12 mouse cellular contexts compared by ENCODE assay signal in genomic region chr11:5499961-5500644, GRCm38 (mm10). TPM values are rescaled to one million over a fixed set of nuclear protein-coding genes. Genes with fewer than 3 reads are reported as not detected.
DNase-seq lines count a peak whose midpoint lies in the region; ATAC-seq and TF ChIP-seq lines count a peak whose summit lies in the region.
"Had no signal": no experiment of that assay in that cellular context is flagged by ENCODE, and none has a peak within 500 bp of the region (broad histone marks: within the 10 kb centered on the region; RNA-seq: fewer than 3 reads in every experiment).

No protein-coding gene starts in this region.

- H3K4me2 ChIP-seq in liver, embryonic 12.5 days: no peak overlapping the region
- H3K4me2 ChIP-seq in stomach, postnatal 0 days (replicated peaks; ENCODE audit: low read depth): no peak overlapping the region
- H3K4me2 ChIP-seq: heart, embryonic 11.5 days; hindbrain, embryonic 13.5 days had no signal

- H3K27me3 ChIP-seq in liver, embryonic 12.5 days (replicated peaks): no peaks in the 10 kb centered on the region
- H3K27me3 ChIP-seq in stomach, postnatal 0 days (ENCODE audit: control insufficient read depth, insufficient read depth, low read length): no peaks in the 10 kb centered on the region
- no peaks in the 10 kb centered on the region for H3K27me3 ChIP-seq in embryonic facial prominence, embryonic 10.5 days (replicated peaks; ENCODE audit: low read depth, poor library complexity, severe bottlenecking)
- H3K27me3 ChIP-seq: hindbrain, embryonic 13.5 days; Patski had no signal

- no peak overlapping the region for H3K4me3 ChIP-seq in liver, embryonic 12.5 days
- H3K4me3 ChIP-seq in stomach, postnatal 0 days (ENCODE audit: low read depth, low read length): no peak overlapping the region
- no peak overlapping the region for H3K4me3 ChIP-seq in embryonic facial prominence, embryonic 10.5 days
- H3K4me3 ChIP-seq: hindbrain, embryonic 13.5 days had no signal

- ATAC-seq in CD4-positive, CD25-positive, alpha-beta regulatory T cell, adult 4 months: no peak
- ATAC-seq in liver, embryonic 12.5 days: no peak
- ATAC-seq in stomach, postnatal 0 days (ENCODE audit: low FRiP score, low TSS enrichment): no peak
- ATAC-seq: Patski had no signal

- peak; percentile 41 for DNase-seq in CD4-positive, CD25-positive, alpha-beta regulatory T cell, adult 2 months (ENCODE audit: low read depth, low spot score)
- DNase-seq in CD4-positive helper T cell, adult 2 months (ENCODE audit: low read depth, low spot score): peak; percentile 22
- DNase-seq in stomach, postnatal 0 days (ENCODE audit: low spot score): peak; percentile 15
- no peak for DNase-seq in embryonic facial prominence, embryonic 10.5 days (ENCODE audit: low spot score)
- no peak for DNase-seq in right cerebral cortex, postnatal 4 days
- no peak for DNase-seq in adrenal gland, adult 2 months
- DNase-seq: adrenal gland, adult 8-10 months had no signal

- 61% methylated on average over 11 of the region's 11 CpGs for WGBS in liver, embryonic 12.5 days (ENCODE audit: insufficient replicate concordance)
- 77% methylated on average over 11 of the region's 11 CpGs for WGBS in stomach, postnatal 0 days
- WGBS in embryonic facial prominence, embryonic 10.5 days: 89% methylated on average over 11 of the region's 11 CpGs

- no peak overlapping the region for H3K9ac ChIP-seq in liver, embryonic 12.5 days
- no peak overlapping the region for H3K9ac ChIP-seq in stomach, postnatal 0 days (ENCODE audit: low read length)
- H3K9ac ChIP-seq: hindbrain, embryonic 13.5 days had no signal

- peak overlapping the region; percentile 69; the same call in 1 of the 2 replicates for H3K27ac ChIP-seq in liver, embryonic 12.5 days
- peak overlapping the region; percentile 88 for H3K27ac ChIP-seq in stomach, postnatal 0 days (replicated peaks)
- H3K27ac ChIP-seq in embryonic facial prominence, embryonic 10.5 days (replicated peaks): no peak overlapping the region
- H3K27ac ChIP-seq: hindbrain, embryonic 13.5 days had no signal

- H3K36me3 ChIP-seq in liver, embryonic 12.5 days: no peaks in the 10 kb centered on the region
- H3K36me3 ChIP-seq in stomach, postnatal 0 days (ENCODE audit: control insufficient read depth, insufficient read depth, low read length): no peaks in the 10 kb centered on the region
- H3K36me3 ChIP-seq in embryonic facial prominence, embryonic 10.5 days (replicated peaks): no peaks in the 10 kb centered on the region
- H3K36me3 ChIP-seq: hindbrain, embryonic 13.5 days had no signal

- no peak for TF ChIP-seq EP300 in stomach, postnatal 0 days (optimal IDR thresholded peaks at IDR 0.05)

- no peaks in the 10 kb centered on the region for H3K9me3 ChIP-seq in liver, embryonic 12.5 days (replicated peaks)
- H3K9me3 ChIP-seq in stomach, postnatal 0 days (ENCODE audit: control insufficient read depth, low read length): no peaks in the 10 kb centered on the region
- no peaks in the 10 kb centered on the region for H3K9me3 ChIP-seq in embryonic facial prominence, embryonic 10.5 days
- H3K9me3 ChIP-seq: hindbrain, embryonic 13.5 days had no signal

- TF ChIP-seq CTCF in stomach, postnatal 0 days (IDR thresholded peaks at IDR 0.05; ENCODE audit: low read depth): no peak

- peaks cover 20% of the 10 kb centered on the region; the same call in 1 of the 2 replicates for H3K4me1 ChIP-seq in liver, embryonic 12.5 days
- H3K4me1 ChIP-seq in stomach, postnatal 0 days (replicated peaks; ENCODE audit: control insufficient read depth, insufficient read depth): no peaks in the 10 kb centered on the region
- H3K4me1 ChIP-seq in embryonic facial prominence, embryonic 10.5 days: peaks cover 10% of the 10 kb centered on the region
- H3K4me1 ChIP-seq: hindbrain, embryonic 13.5 days had no signal

RNA-seq across cellular contexts. Expression of gene Xbp1, which starts 20.4 kb away (rescaled TPM):
- polyA plus RNA-seq in CD4-positive, CD25-positive, alpha-beta regulatory T cell, adult 4 months (2017; shearing (Covaris generic)): 10 to 100 TPM; 38.9 to 44.7 TPM
- polyA plus RNA-seq in liver, embryonic 12.5 days (2016; fragmentation: Nextera tagmentation; extraction: Ambion mirVana): 108 and 112 TPM in 2 replicates
- 221 and 223 TPM in 2 replicates for polyA plus RNA-seq in stomach, postnatal 0 days (2015; fragmentation: Nextera tagmentation; extraction: Ambion mirVana)
- polyA plus RNA-seq in embryonic facial prominence, embryonic 10.5 days (2016; fragmentation: Nextera tagmentation; extraction: Ambion mirVana): 119 and 129 TPM in 2 replicates
- total RNA-seq in adrenal gland, adult 2 months (2021): 100 to 1,000 TPM; 156 to 162 TPM
- polyA plus RNA-seq in adrenal gland, adult 2 months (2012; rRNA removed): 95.7 and 129 TPM in 2 replicates

RNA-seq across cellular contexts. Expression of gene Ccdc117, which starts 41.9 kb away (rescaled TPM):
- 1 to 10 TPM; 2.9 to 5.2 TPM for polyA plus RNA-seq in CD4-positive, CD25-positive, alpha-beta regulatory T cell, adult 4 months (2017; shearing (Covaris generic))
- 17.3 and 19.1 TPM in 2 replicates for polyA plus RNA-seq in liver, embryonic 12.5 days (2016; fragmentation: Nextera tagmentation; extraction: Ambion mirVana)
- polyA plus RNA-seq in stomach, postnatal 0 days (2015; fragmentation: Nextera tagmentation; extraction: Ambion mirVana): 8.7 and 9.2 TPM in 2 replicates
- polyA plus RNA-seq in embryonic facial prominence, embryonic 10.5 days (2016; fragmentation: Nextera tagmentation; extraction: Ambion mirVana): 28.7 and 33.2 TPM in 2 replicates
- 10 to 100 TPM; 19.5 to 32.0 TPM for total RNA-seq in adrenal gland, adult 2 months (2021)
- 5.0 and 6.5 TPM in 2 replicates for polyA plus RNA-seq in adrenal gland, adult 2 months (2012; rRNA removed)

RNA-seq across cellular contexts. Expression of gene Znrf3, which starts 55.5 kb away (rescaled TPM):
- 10 to 100 TPM; 21.3 to 24.1 TPM for polyA plus RNA-seq in CD4-positive, CD25-positive, alpha-beta regulatory T cell, adult 4 months (2017; shearing (Covaris generic))
- 5.0 and 5.4 TPM in 2 replicates for polyA plus RNA-seq in liver, embryonic 12.5 days (2016; fragmentation: Nextera tagmentation; extraction: Ambion mirVana)
- polyA plus RNA-seq in stomach, postnatal 0 days (2015; fragmentation: Nextera tagmentation; extraction: Ambion mirVana): 8.9 and 9.3 TPM in 2 replicates
- polyA plus RNA-seq in embryonic facial prominence, embryonic 10.5 days (2016; fragmentation: Nextera tagmentation; extraction: Ambion mirVana): 13.1 and 13.8 TPM in 2 replicates
- total RNA-seq in adrenal gland, adult 2 months (2021): 10 to 100 TPM; 21.8 to 27.9 TPM
- polyA plus RNA-seq in adrenal gland, adult 2 months (2012; rRNA removed): 11.9 and 15.7 TPM in 2 replicates

Comparison
In these comparisons a context has a peak if more than half of its experiments do, and no peak if none do; other contexts are left out.
1. DNase-seq: peak in CD4-positive, CD25-positive, alpha-beta regulatory T cell, adult 2 months (single experiment), CD4-positive helper T cell, adult 2 months (single experiment) and stomach, postnatal 0 days (single experiment); none in embryonic facial prominence, embryonic 10.5 days (single experiment), right cerebral cortex, postnatal 4 days (single experiment) and adrenal gland, adult 2 months (single experiment).